Mouse (Mus musculus): ENCODE results near the gene Klf7. TPM values are rescaled to one million over a fixed set of nuclear protein-coding genes. Genes with fewer than 3 reads are reported as not detected.

Klf7 gene
- total RNA-seq, 2 experiments from 2014 or later, result 15.9 to 21.8 TPM

- no peak for DNase-seq
These were observed 16.9 kb downstream of the Klf7 start for GRCm38 (mm10) chr1:64105181-64105646.

GRCm38 (mm10) chr1:64104665-64105064 lies 17.4 kb downstream of the Klf7 start:
- DNase-seq, result no peak

DNA sequence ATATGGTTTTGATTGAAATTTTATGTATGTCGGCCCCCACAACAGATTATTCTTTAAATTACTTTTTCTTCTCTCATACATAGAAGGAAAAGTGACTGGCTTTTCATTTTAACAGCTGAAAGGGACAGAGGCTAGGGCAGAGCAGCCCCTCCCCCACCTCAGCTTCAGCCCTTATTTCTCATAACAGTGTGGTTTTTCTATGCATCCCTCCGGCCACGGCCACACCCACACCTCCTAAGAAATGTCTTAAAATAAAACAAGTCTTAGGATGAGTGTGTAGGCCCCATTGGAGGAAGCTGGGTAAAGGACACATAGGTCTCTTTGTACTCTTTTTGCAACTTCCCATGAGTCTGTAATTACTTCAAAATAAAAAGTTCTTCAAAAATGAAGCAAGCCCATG lies 20.8 kb downstream of the Klf7 start:
- DNase-seq, result no peak

- DNase-seq, result no peak
These were observed 23.3 kb downstream of the Klf7 start for GRCm38 (mm10) chr1:64098800-64099199.

GRCm38 (mm10) chr1:64097640-64098287 lies 24.3 kb downstream of the Klf7 start:
- DNase-seq, result no peak

DNA sequence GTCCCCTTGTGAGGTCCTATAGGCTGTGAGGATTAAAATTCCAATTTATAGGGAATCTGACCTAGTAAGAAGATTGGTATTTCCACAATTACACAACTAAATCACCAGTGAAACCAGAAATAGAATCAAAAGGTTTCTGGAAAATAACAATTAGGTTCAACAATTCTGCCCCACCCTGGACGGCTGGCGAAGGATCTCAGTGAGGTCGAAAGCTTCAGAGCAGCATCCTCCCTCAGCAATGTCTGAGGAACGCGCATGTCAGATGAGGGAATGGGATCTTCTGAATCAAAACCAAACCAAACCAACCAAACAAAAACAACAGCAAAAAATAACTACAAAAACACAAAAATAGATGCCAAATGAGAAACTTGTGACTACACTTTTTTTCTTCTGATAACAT lies 29.1 kb downstream of the Klf7 start:
- DNase-seq, result no peak

- no peak for DNase-seq
These were observed 30.5 kb downstream of the Klf7 start for GRCm38 (mm10) chr1:64091591-64091990.

DNA sequence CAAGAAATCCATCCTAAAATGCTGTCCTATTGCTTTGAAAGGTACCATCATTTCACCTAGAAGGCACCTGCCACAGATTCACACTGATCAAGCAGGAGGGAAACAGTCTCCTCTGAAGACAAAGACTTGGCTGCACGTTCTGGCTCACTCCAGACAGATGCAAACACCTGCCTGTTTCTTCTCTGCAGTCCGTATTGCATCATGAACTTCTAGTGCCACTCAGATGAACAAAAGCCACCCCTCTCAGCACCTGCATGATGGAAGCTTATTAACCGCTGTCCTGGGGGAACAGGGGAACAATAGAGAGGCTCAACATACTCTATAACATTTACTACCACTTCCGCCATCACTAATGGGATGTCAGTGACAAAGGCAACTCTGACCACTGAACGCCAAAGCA lies 31.5 kb downstream of the Klf7 start:
- no peak for DNase-seq

GRCm38 (mm10) chr1:64089691-64090090 lies 32.4 kb downstream of the Klf7 start:
- no peak for DNase-seq

DNA sequence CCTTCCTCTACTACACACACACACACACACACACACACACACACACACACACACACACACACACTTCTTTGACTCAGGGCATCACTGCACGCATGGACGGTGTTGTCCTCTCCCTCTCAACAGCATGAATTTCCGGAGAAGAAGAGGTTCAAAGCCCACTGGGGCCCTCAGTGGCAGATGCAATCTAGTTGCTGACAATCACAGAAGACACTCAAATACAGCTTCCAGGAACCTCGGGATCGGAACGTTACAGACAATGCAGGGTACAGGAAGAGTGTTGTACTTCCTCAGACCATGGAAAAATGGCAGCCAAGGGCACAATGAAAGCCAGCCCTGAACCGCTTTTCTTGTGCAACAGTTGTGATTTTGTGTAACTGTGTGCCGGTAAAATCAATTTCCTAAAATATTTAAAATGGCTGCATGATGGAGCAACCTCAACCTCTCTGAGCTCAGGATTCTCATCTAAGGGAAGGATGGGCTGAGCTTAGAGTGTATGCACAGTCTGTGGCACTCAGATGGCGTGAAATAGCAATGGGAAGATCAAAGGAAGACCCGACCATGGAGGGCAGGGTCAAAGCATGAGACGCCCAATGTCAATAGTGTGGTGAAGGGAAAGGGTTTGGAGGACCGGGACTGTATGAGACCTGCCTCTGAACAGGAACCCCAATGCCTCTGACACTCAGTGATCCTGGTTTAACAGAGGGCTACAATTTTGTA lies 33.3 kb downstream of the Klf7 start:
- no peak for DNase-seq

DNA sequence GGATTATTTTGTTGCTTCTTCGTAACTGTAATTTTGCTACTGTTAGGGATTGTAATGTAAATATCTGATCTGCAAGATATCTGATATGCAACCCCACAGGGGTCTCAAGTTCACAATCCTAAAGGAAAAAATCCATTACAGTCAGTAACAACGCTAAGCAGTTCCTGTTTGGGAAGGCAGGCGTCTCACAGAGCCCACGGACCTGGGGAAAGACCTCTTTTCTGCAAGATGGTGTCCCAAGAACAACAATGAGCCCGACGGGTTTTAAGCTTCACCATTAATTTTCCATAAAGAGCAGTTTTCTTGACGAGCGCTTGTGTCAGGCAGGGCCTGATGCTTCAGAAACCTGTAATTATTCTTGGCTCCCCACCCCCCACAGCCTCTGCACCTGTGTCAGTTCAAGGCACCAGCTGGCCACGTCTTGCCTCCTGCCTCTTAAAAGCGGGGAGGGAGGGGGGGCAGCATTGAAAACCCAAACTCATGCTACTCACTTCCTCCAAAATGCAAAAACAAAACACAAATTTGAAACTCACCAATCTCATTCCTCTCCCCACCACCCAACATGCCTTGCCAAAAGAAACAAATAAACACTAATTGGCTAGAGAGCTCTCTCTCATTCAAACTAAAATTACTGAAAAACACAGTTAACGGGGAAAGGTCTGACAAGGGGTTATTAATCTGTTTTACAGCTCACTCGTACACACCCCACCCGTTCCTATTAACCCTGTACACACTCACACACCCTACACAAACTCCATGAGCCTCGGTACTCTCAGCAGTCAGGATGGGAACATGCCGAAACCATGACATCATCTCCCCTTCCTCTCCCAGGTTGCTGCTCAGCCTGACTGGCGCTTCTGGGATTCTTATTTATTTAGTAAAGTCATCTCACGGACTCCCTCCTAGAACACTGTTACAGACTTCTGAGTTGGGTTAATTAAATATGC lies 34.2 kb downstream of the Klf7 start:
- DNase-seq, result no peak

- no peak for DNase-seq
These were observed 36.2 kb downstream of the Klf7 start for GRCm38 (mm10) chr1:64085875-64086274.

- no peak for DNase-seq
These were observed 36.7 kb downstream of the Klf7 start for GRCm38 (mm10) chr1:64085361-64085760.

DNA sequence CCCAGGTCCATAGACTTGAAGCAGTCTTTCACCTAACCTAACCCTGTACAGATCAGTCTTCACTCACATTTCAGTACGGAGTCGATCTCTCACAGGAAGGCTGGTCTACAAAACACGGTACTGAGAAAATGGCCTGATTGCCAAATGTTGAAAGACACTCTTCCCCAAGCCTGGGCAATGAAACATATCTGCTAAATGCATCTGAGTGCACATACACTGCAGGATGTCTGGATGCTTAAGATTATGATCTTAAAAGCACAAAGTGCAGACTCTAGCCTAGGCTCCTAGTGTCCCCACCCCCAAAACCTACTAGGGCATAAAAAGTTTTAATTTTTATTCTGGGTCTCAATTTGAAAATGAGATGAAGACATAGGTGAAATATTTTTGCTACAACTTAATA lies 37.4 kb downstream of the Klf7 start:
- no peak for DNase-seq

- no peak for DNase-seq
These were observed 40.3 kb downstream of the Klf7 start for GRCm38 (mm10) chr1:64081791-64082190.

- no peak for DNase-seq
These were observed 40.9 kb downstream of the Klf7 start for GRCm38 (mm10) chr1:64081217-64081616.

GRCm38 (mm10) chr1:64080263-64080662 lies 41.8 kb downstream of the Klf7 start:
- no peak for DNase-seq

GRCm38 (mm10) chr1:64078747-64079211 lies 43.3 kb downstream of the Klf7 start:
- no peak for DNase-seq

GRCm38 (mm10) chr1:64078011-64078746 lies 43.9 kb downstream of the Klf7 start:
- peak; percentile 15 for DNase-seq

- DNase-seq, result no peak
These were observed 48.0 kb downstream of the Klf7 start for GRCm38 (mm10) chr1:64074051-64074450.

- DNase-seq, result no peak
These were observed 51.1 kb downstream of the Klf7 start for GRCm38 (mm10) chr1:64070947-64071346.

Data from adrenal gland, postnatal 10 days (tissue).